Mouse (Mus musculus) forebrain, embryonic 16.5 days (tissue): ENCODE results near the gene Gas2l1. TPM values are rescaled to one million over a fixed set of nuclear protein-coding genes. Genes with fewer than 3 reads are reported as not detected.
A peak's percentile ranks its signal among the peaks of the same experiment; 100 is the strongest.

Experiments used
- ATAC-seq: fragments of 200-750 bp; cut with Nextera tagmentation; 2 replicates; pipeline ENCODE4 v1.8.0; 2017; ENCODE audit warnings: mild to moderate bottlenecking, moderate library complexity
- H3K27ac ChIP-seq: fragments of 300-500 bp; sonication (generic); 2 replicates; pipeline ENCODE4 v1.5.1; 2014; ENCODE audit warnings: low read length, control low read depth
- H3K27me3 ChIP-seq: fragments of 300-500 bp; sonication (generic); replicated peaks from 2 replicates; pipeline ENCODE4 v1.6.1; 2014; ENCODE audit warnings: low read length; ENCODE audit not compliant: control insufficient read depth, insufficient read depth
- H3K36me3 ChIP-seq: fragments of 300-500 bp; sonication (generic); 2 replicates; pipeline ENCODE4 v1.6.1; 2014; ENCODE audit not compliant: control insufficient read depth, insufficient read depth
- H3K4me1 ChIP-seq: fragments of 300-500 bp; sonication (generic); replicated peaks from 2 replicates; pipeline ENCODE4 v1.6.1; 2014; ENCODE audit warnings: low read length; ENCODE audit not compliant: control insufficient read depth, insufficient read depth
- H3K4me2 ChIP-seq: fragments of 300-500 bp; sonication (generic); 2 replicates; pipeline ENCODE4 v1.6.1; 2014; ENCODE audit warnings: mild to moderate bottlenecking, low read length, control low read depth
- H3K4me3 ChIP-seq: fragments of 300-500 bp; sonication (generic); replicated peaks from 2 replicates; pipeline ENCODE4 v1.5.1; 2014; ENCODE audit warnings: mild to moderate bottlenecking, low read length, control low read depth
- H3K9ac ChIP-seq: fragments of 300-500 bp; sonication (generic); replicated peaks from 2 replicates; pipeline ENCODE4 v1.6.1; 2014; ENCODE audit warnings: low read depth, low read length, control low read depth
- H3K9me3 ChIP-seq: fragments of 300-500 bp; sonication (generic); 2 replicates; pipeline ENCODE4 v1.6.1; 2016; ENCODE audit warnings: low read length; ENCODE audit not compliant: control insufficient read depth
- WGBS: fragments of 180-500 bp; shearing (Covaris S2); extraction: QIAGEN DNeasy Blood & Tissue Kit; methylation state at CpG from one replicate; pipeline ENCODE4 v1.1.7; 2014; 5-methylcytosine and 5-hydroxymethylcytosine counted together
- polyA plus RNA-seq: library from polyadenylated mRNA; unstranded; fragments of >200 nt; fragmentation: Nextera tagmentation; extraction: Ambion mirVana; gene quantifications from 2 replicates; pipeline ENCODE4 v1.2.1, GENCODE M21; 2015

The Gas2l1 gene
- polyA plus RNA-seq, 1 experiment from 2014 or later: 18.4 TPM

DNA sequence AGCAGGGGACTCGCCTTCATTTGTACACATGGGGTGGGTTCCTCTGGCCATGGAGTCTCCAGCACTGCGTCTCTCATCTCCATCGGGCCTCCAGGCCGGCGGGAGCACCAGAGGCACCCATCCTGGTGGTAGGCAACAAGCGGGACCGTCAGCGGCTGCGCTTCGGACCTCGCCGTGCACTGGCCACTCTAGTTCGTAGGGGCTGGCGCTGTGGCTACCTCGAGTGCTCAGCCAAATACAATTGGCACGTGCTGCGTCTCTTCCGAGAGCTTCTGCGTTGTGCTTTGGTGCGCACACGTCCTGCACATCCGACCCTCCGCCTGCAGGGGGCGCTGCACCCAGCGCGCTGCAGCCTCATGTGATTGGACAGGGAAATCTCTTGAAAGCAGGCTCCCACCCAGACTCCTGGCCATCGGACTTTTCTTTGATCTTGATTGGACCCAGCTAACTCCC, 5.4 kb downstream of the Gas2l1 start:
- H3K27ac ChIP-seq: no peak overlapping the region
- no peak overlapping the region for H3K9ac ChIP-seq
- no peak overlapping the region for H3K4me3 ChIP-seq
- peaks cover 64% of the 10 kb centered on the region for H3K27me3 ChIP-seq
- ATAC-seq: no peak
- no peak overlapping the region for H3K4me2 ChIP-seq
- H3K9me3 ChIP-seq: no peaks in the 10 kb centered on the region
- peaks cover 57% of the 10 kb centered on the region for H3K4me1 ChIP-seq
- H3K36me3 ChIP-seq: no peaks in the 10 kb centered on the region
- WGBS: 8% methylated on average over 27 of the region's 27 CpGs

DNA sequence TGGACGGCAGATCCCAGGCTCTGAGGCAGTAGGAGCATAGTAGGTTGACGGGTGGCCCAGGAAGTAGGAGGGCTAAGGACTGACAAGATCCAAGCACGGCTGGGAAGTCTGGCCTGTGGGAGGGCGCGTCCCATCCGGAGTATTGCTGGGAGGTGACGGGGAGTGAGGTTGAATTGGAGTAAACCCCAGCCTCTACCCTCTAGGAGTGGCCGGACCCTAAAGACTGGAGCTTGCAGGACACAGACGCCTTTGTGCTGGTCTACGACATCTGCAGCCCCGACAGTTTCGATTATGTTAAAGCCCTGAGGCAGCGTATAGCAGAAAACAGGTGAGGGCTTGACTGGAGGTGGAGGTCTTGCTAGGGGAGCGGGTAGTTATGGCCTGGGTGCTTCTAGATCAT, 5.9 kb downstream of the Gas2l1 start:
- Histone ChIP-seq H3K27me3 (peaks cover 64% of the 10 kb centered on the region), H3K36me3 (no peaks in the 10 kb centered on the region), H3K9me3 (no peaks in the 10 kb centered on the region), H3K4me1 (peaks cover 52% of the 10 kb centered on the region), H3K4me2 (no peak overlapping the region), H3K27ac (no peak overlapping the region), H3K4me3 (no peak overlapping the region), H3K9ac (no peak overlapping the region)
- 32% methylated on average over 14 of the region's 14 CpGs for WGBS
- no peak for ATAC-seq

DNA sequence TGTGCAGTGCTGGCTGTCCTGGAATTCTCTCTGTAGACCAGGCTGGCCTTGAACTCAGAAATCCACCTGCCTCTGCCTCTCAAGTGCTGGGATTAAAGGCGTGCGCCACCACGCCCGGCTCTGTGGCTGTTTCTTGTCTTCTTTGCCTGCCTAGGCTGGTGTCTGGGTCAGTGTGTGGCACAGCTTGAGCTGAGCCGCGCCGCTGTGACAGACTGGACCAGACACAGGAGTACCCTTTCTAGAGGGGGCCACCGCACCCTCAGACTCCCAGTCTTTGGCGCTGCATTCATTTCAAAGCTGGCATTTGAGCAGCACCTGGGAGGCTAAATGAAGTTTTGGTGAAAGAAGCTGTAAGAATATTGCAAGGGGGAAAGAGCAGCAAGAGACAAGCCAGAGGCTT, 6.3 kb downstream of the Gas2l1 start:
- WGBS: 40% methylated on average over 9 of the region's 9 CpGs
- H3K27ac ChIP-seq: no peak overlapping the region
- H3K9me3 ChIP-seq: no peaks in the 10 kb centered on the region
- no peaks in the 10 kb centered on the region for H3K36me3 ChIP-seq
- no peak overlapping the region for H3K9ac ChIP-seq
- no peak overlapping the region for H3K4me3 ChIP-seq
- H3K4me2 ChIP-seq: no peak overlapping the region
- peaks cover 48% of the 10 kb centered on the region for H3K4me1 ChIP-seq
- no peak for ATAC-seq
- H3K27me3 ChIP-seq: peaks cover 61% of the 10 kb centered on the region

DNA sequence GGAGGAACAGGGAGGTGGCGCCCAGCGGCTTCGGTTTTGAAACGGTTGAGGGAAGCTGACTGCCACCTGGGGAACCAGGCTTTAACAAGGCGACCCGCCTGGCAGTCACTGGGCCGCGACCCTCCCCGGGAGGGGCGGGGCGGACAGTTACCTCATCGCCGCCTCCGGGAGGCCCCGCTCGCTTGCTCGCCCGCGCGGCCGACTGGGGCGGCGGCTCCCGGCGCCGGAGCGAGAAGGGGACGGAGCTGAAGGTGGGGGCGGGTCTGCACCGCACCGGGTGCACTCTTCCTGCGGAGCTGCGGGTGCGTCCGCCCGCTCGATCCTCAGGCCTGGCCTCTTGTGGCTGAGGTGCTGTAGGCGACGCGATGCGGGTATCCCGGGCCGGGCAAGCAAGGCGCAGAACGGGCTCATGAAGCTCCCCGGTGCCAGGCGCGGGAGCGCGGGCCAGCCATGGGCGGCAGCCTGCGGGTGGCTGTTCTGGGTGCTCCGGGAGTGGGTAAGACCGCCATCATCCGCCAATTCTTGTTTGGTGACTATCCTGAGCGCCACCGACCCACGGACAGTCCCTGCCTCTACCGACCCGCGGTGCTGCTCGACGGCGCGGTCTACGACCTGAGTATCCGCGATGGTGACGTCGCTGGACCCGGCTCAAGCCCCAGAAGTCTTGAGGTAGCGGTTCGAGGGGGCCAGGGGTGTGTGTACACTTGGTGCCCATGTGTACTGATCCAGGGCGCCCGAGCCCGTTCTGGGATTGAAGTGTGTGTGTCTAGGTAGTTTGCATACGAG, 7.1 kb downstream of the Gas2l1 start, which contains the start of gene Rasl10a:
TSS of gene Rasl10a (plus strand) at position 273 of the 786 bp plus-strand sequence.
- Histone ChIP-seq H3K9me3 (no peaks in the 10 kb centered on the region), H3K4me3 (peak within 1 kb of the TSS; percentile 52), H3K27ac (no peak within 1 kb of the TSS), H3K4me1 (peaks cover 40% of the 10 kb centered on the region), H3K9ac (peak within 1 kb of the TSS; percentile 60), H3K27me3 (peaks cover 55% of the 10 kb centered on the region), H3K4me2 (peak within 1 kb of the TSS; percentile 87), H3K36me3 (no peaks in the 10 kb centered on the region)
- 1% methylated on average over 77 of the region's 77 CpGs for WGBS
- ATAC-seq: peak; percentile 7; the same call in 1 of the 2 replicates

DNA sequence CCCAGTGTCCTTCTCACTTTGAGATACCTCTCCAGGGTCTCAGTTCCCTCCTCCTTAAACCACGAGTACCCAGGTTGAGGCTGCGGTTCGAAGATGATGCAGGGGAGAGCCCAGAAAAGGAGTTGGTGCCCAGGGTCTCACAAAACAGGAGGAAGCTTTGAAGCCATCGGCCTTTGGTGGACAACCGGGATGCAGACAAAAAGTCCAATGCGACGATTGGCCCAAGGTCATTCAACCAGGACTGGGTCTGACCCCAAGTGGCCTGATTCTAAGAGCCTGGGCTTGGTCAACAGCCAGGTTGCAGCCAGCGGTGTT, 7.6 kb downstream of the Gas2l1 start:
- no peak overlapping the region; the same call in 1 of the 2 replicates for H3K9ac ChIP-seq
- ATAC-seq: no peak
- no peaks in the 10 kb centered on the region for H3K36me3 ChIP-seq
- peak overlapping the region; percentile 87 for H3K4me2 ChIP-seq
- H3K4me1 ChIP-seq: peaks cover 35% of the 10 kb centered on the region
- peak overlapping the region; percentile 52 for H3K4me3 ChIP-seq
- H3K9me3 ChIP-seq: no peaks in the 10 kb centered on the region
- peaks cover 49% of the 10 kb centered on the region for H3K27me3 ChIP-seq
- WGBS: 16% methylated on average over 8 of the region's 8 CpGs
- no peak overlapping the region for H3K27ac ChIP-seq

DNA sequence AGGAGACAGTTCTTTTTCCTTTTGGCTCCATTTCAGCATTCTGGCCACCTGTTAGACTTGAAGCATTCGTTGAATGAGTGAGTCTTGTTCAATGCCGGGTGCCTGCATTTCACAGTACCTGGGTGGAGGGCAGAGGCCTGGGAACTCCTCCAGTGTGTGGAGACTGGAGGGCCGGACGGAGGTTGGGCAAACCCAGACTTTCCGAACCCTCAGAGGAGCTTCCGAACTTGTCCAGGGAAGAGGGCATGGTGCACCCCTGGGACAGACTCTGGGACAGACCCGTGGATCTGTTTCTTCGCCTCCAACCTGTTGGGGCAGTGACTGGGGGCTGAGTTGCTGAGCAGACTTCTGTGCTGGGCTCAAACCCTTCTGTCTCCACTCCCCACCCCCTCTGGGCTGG, 8.1 kb downstream of the Gas2l1 start:
- no peaks in the 10 kb centered on the region for H3K9me3 ChIP-seq
- no peak overlapping the region for H3K4me3 ChIP-seq
- no peak for ATAC-seq
- no peak overlapping the region for H3K9ac ChIP-seq
- WGBS: 57% methylated on average over 8 of the region's 8 CpGs
- no peak overlapping the region for H3K27ac ChIP-seq
- no peaks in the 10 kb centered on the region for H3K36me3 ChIP-seq
- H3K4me2 ChIP-seq: no peak overlapping the region
- H3K27me3 ChIP-seq: peaks cover 46% of the 10 kb centered on the region
- H3K4me1 ChIP-seq: peaks cover 31% of the 10 kb centered on the region

DNA sequence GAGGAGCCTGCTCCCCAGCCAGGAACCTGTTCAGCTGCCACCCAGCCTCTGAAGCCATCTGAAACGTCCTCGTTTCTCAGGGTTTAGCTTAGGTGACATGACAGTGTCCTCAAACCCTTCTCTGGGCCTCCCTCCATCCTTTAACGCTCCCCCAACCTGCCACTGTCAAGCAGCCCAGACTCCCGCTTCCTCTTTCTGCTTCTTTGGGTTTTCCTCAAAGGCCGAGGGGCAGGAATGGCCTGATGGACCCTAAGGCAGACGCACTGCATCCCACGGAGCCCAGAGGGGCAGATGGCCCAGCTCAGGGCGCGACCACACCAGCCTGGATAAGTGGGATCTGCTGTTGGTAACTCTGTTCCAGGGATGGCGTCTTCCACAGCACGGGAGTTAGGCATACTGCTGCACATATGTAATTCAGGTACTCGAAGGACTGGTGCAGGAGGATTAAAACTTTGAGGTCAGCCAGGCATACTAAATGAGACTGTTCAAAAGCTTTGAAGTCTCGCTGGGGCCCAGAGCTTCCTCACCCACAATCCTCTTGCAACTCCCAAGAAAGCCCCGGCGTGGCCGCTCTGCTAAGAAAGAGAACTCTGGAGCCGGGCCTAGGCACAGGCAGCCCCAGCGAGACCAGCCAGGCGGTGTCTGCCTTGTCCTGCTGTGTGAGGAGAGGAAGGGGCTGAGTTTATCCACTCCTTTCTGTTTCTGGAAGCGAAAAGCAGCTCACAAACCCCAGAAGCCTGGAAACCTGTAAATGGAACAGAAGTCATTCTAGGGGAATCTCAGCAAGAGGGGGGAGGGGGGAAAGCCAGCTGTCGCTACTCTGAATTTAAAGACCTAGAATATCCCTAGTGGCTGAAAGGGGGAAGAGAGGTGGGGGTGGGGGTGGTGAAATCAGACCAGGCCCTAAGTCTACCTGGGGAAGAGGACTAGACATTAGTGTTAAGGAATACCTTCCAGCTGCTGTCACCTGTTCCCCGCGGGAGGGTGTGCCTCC, 8.9 kb downstream of the Gas2l1 start:
- H3K27ac ChIP-seq: no peak overlapping the region
- H3K9ac ChIP-seq: no peak overlapping the region
- ATAC-seq: no peak
- peaks cover 43% of the 10 kb centered on the region for H3K27me3 ChIP-seq
- no peak overlapping the region for H3K4me3 ChIP-seq
- H3K36me3 ChIP-seq: no peaks in the 10 kb centered on the region
- WGBS: 21% methylated on average over 23 of the region's 23 CpGs
- H3K9me3 ChIP-seq: no peaks in the 10 kb centered on the region
- H3K4me1 ChIP-seq: peaks cover 22% of the 10 kb centered on the region
- no peak overlapping the region for H3K4me2 ChIP-seq

DNA sequence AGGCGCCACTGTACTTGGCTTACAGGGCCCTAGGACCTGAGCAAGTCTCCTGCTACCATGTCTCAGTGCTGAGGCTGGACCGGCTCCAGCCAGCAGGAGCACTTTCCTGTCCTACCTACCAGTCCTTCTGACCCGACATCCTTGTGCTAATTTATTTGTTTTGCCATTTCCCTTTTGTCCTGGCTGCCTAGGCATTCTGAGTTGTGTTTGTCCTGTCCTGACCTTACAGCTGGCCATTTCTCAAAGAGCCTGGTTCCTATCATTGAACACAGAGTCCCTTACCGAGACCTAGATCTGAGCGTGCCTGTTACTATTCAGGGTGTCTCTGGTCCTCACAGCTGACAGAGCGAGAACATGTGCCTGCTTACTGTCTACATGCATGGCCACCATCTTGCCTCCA, 10.3 kb downstream of the Gas2l1 start:
- no peak for ATAC-seq
- Histone ChIP-seq H3K27ac (no peak overlapping the region), H3K9ac (no peak overlapping the region), H3K36me3 (no peaks in the 10 kb centered on the region), H3K4me2 (no peak overlapping the region), H3K4me1 (peaks cover 18% of the 10 kb centered on the region), H3K9me3 (no peaks in the 10 kb centered on the region), H3K27me3 (peaks cover 29% of the 10 kb centered on the region), H3K4me3 (no peak overlapping the region)
- 68% methylated on average over 6 of the region's 6 CpGs for WGBS

DNA sequence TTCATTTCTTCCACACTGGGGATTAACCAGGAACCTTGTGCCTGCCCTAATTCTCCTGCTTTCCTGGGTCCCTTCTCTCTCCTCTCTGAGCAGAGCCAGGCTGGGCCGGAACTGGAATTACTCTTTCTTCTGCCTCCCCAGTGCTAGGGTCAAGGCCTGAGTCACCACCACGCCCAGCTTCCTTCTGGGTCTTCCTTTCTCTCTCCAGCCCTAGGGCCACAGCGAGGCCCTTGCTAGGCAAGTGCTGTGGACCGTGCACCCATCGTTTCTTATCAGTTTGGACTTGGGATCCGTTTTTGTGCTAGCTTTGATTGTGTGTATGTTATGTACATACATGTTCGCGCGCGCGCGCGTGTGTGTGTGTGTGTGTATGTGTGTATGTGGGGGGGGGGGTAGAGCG, 11.0 kb downstream of the Gas2l1 start:
- ATAC-seq: no peak

More for the DNA sequence above, 11.0 kb downstream of the Gas2l1 start:
- H3K36me3 ChIP-seq: no peaks in the 10 kb centered on the region
- no peak overlapping the region for H3K27ac ChIP-seq
- WGBS: 92% methylated on average over 14 of the region's 14 CpGs
- peaks cover 22% of the 10 kb centered on the region for H3K27me3 ChIP-seq
- H3K9ac ChIP-seq: no peak overlapping the region
- H3K4me1 ChIP-seq: peaks cover 18% of the 10 kb centered on the region
- H3K4me2 ChIP-seq: no peak overlapping the region
- H3K9me3 ChIP-seq: no peaks in the 10 kb centered on the region
- no peak overlapping the region for H3K4me3 ChIP-seq
